Mouse (Mus musculus): Measurements from ENCODE around the gene Gpr84. TPM values are rescaled to one million over a fixed set of nuclear protein-coding genes. Genes with fewer than 3 reads are reported as not detected.

The Gpr84 gene
- polyA plus RNA-seq, 1 experiment from 2014 or later = 0.26 TPM

- peaks cover 4% of the 10 kb centered on the region; the same call in 1 of the 2 replicates for H3K36me3 ChIP-seq (ENCODE audit: control insufficient read depth, insufficient read depth, low read length)
- H3K4me2 ChIP-seq (ENCODE audit: low read length) = peak overlapping the region; percentile 52
- peak overlapping the region; percentile 42; the same call in 1 of the 2 replicates for H3K9ac ChIP-seq (replicated peaks; ENCODE audit: low read length)
- no peak overlapping the region for H3K4me3 ChIP-seq (replicated peaks; ENCODE audit: low read depth, low read length)
- no peaks in the 10 kb centered on the region for H3K27me3 ChIP-seq (ENCODE audit: control insufficient read depth, insufficient read depth, low read length)
- H3K27ac ChIP-seq (replicated peaks; ENCODE audit: low read depth, low read length) = peak overlapping the region; percentile 98
- H3K9me3 ChIP-seq (ENCODE audit: control insufficient read depth, low read length) = no peaks in the 10 kb centered on the region
- ATAC-seq (ENCODE audit: low FRiP score, low TSS enrichment) (no peak), DNase-seq (no peak)
- 0% methylated on average over 2 of the region's 2 CpGs for WGBS
- H3K4me1 ChIP-seq (ENCODE audit: control insufficient read depth, insufficient read depth, low read length) = peaks cover 88% of the 10 kb centered on the region
These were observed 9.9 kb downstream of the Gpr84 start for GRCm38 (mm10) chr15:103300560-103300959.

DNA sequence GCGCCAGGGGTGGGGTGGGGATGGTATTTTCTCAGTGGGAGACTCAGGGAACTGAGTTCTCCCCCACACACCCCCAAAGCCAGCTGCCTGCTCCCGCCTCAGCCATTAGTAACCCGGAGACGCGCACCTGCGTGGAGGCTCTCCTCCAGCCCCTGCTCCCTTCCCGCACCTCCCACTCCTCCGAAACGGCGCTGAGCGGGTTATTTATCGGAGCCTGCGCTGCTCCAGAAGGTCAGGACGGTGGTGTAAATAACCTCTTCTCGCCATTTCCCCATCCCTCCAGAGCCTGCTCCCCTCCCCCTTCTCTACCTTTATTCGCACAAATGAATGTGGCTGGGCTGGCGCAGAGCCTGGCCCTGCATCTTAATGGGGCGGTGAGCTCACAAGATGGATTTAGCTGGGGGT lies 10.3 kb downstream of the Gpr84 start:
- WGBS = under 1% methylated on average over 18 of the region's 18 CpGs
- H3K27me3 ChIP-seq (ENCODE audit: control insufficient read depth, insufficient read depth, low read length) = no peaks in the 10 kb centered on the region
- H3K9ac ChIP-seq (replicated peaks; ENCODE audit: low read length) = peak overlapping the region; percentile 42
- H3K4me2 ChIP-seq (ENCODE audit: low read length) = peak overlapping the region; percentile 52
- peak overlapping the region; percentile 16; the same call in 1 of the 2 replicates for H3K4me3 ChIP-seq (replicated peaks; ENCODE audit: low read depth, low read length)
- peak; percentile 92 for DNase-seq
- peak overlapping the region; percentile 98 for H3K27ac ChIP-seq (replicated peaks; ENCODE audit: low read depth, low read length)
- H3K9me3 ChIP-seq (ENCODE audit: control insufficient read depth, low read length) = no peaks in the 10 kb centered on the region
- peaks cover 4% of the 10 kb centered on the region; the same call in 1 of the 2 replicates for H3K36me3 ChIP-seq (ENCODE audit: control insufficient read depth, insufficient read depth, low read length)
- peaks cover 87% of the 10 kb centered on the region for H3K4me1 ChIP-seq (ENCODE audit: control insufficient read depth, insufficient read depth, low read length)
- peak; percentile 66 for ATAC-seq (ENCODE audit: low FRiP score, low TSS enrichment)

DNA sequence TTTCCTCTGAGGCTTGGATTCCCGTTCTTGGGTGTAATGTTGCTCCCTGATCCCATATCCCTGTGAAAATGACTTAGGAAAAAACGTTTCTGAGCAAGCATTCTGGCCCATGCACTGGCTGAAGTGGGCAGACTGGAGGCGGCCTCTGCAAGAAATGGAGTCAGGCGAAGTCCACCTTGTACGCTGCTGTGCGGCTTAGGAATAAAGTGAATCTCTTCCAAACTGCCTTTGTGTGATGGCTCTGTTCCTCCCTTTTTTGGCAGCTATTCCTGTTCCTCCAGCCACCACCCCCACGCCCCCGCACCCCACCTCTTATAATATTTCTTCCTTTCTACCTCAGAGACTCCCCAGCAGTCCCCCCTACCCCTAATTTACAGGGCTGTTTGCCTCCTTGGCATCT lies 10.8 kb downstream of the Gpr84 start:
- H3K27me3 ChIP-seq (ENCODE audit: control insufficient read depth, insufficient read depth, low read length) = no peaks in the 10 kb centered on the region
- H3K36me3 ChIP-seq (ENCODE audit: control insufficient read depth, insufficient read depth, low read length) = peaks cover 6% of the 10 kb centered on the region
- DNase-seq = peak; percentile 68
- H3K4me1 ChIP-seq (ENCODE audit: control insufficient read depth, insufficient read depth, low read length) = peaks cover 85% of the 10 kb centered on the region
- WGBS = 11% methylated on average over 8 of the region's 8 CpGs
- H3K9me3 ChIP-seq (ENCODE audit: control insufficient read depth, low read length) = no peaks in the 10 kb centered on the region
- peak overlapping the region; percentile 16; the same call in 1 of the 2 replicates for H3K4me3 ChIP-seq (replicated peaks; ENCODE audit: low read depth, low read length)
- peak overlapping the region; percentile 52 for H3K4me2 ChIP-seq (ENCODE audit: low read length)
- H3K9ac ChIP-seq (replicated peaks; ENCODE audit: low read length) = peak overlapping the region; percentile 42
- 0 out of 2 replicates have a peak, but pooled peaks have one; percentile 3 for ATAC-seq (ENCODE audit: low FRiP score, low TSS enrichment)
- peak overlapping the region; percentile 98 for H3K27ac ChIP-seq (replicated peaks; ENCODE audit: low read depth, low read length)

GRCm38 (mm10) chr15:103298861-103299616 lies 11.4 kb downstream of the Gpr84 start:
- peak overlapping the region; percentile 42 for H3K9ac ChIP-seq (replicated peaks; ENCODE audit: low read length)
- 0 out of 2 replicates have a peak overlapping the region, but pooled peaks have one; percentile 16 for H3K4me3 ChIP-seq (replicated peaks; ENCODE audit: low read depth, low read length)
- peak overlapping the region; percentile 52 for H3K4me2 ChIP-seq (ENCODE audit: low read length)
- DNase-seq = no peak
- H3K4me1 ChIP-seq (ENCODE audit: control insufficient read depth, insufficient read depth, low read length) = peaks cover 79% of the 10 kb centered on the region
- H3K9me3 ChIP-seq (ENCODE audit: control insufficient read depth, low read length) = no peaks in the 10 kb centered on the region
- 76% methylated on average over 5 of the region's 5 CpGs for WGBS
- peak overlapping the region; percentile 98 for H3K27ac ChIP-seq (replicated peaks; ENCODE audit: low read depth, low read length)
- peaks cover 6% of the 10 kb centered on the region for H3K36me3 ChIP-seq (ENCODE audit: control insufficient read depth, insufficient read depth, low read length)
- ATAC-seq (ENCODE audit: low FRiP score, low TSS enrichment) = no peak
- no peaks in the 10 kb centered on the region for H3K27me3 ChIP-seq (ENCODE audit: control insufficient read depth, insufficient read depth, low read length)

- WGBS = 45% methylated on average over 3 of the region's 3 CpGs
- Histone ChIP-seq H3K4me1 (ENCODE audit: control insufficient read depth, insufficient read depth, low read length) (peaks cover 69% of the 10 kb centered on the region), H3K36me3 (ENCODE audit: control insufficient read depth, insufficient read depth, low read length) (peaks cover 11% of the 10 kb centered on the region), H3K4me3 (replicated peaks; ENCODE audit: low read depth, low read length) (no peak overlapping the region), H3K9ac (replicated peaks; ENCODE audit: low read length) (0 out of 2 replicates have a peak overlapping the region, but pooled peaks have one; percentile 13), H3K9me3 (ENCODE audit: control insufficient read depth, low read length) (no peaks in the 10 kb centered on the region), H3K27ac (replicated peaks; ENCODE audit: low read depth, low read length) (peak overlapping the region; percentile 98), H3K4me2 (ENCODE audit: low read length) (no peak overlapping the region), H3K27me3 (ENCODE audit: control insufficient read depth, insufficient read depth, low read length) (no peaks in the 10 kb centered on the region)
- ATAC-seq (ENCODE audit: low FRiP score, low TSS enrichment) = no peak
- DNase-seq = no peak
These were observed 12.4 kb downstream of the Gpr84 start for GRCm38 (mm10) chr15:103298026-103298425.

DNA sequence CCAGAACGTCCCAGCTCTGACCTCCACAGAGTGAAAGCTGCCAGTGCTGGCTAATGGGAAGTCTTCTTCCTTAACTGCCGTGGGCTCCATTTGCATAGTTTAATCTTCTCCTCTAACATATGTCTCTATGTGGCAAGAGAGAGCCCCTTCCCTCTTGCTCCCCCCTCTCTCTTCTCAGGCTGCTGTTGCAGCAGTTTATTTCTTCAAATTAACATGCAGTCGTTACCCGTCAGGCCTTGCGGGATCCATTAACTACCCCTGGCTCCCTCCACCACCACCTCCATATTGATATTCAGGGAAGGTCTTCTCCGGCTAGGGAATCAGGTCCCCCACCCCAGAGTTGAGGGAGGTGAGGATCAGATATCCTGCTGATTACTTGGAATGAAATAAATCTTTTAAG lies 13.1 kb downstream of the Gpr84 start:
- no peak overlapping the region for H3K4me3 ChIP-seq (replicated peaks; ENCODE audit: low read depth, low read length)
- H3K9ac ChIP-seq (replicated peaks; ENCODE audit: low read length) = no peak overlapping the region
- ATAC-seq (ENCODE audit: low FRiP score, low TSS enrichment) = no peak
- H3K4me1 ChIP-seq (ENCODE audit: control insufficient read depth, insufficient read depth, low read length) = peaks cover 62% of the 10 kb centered on the region
- peak overlapping the region; percentile 98 for H3K27ac ChIP-seq (replicated peaks; ENCODE audit: low read depth, low read length)
- 37% methylated on average over 6 of the region's 6 CpGs for WGBS
- no peaks in the 10 kb centered on the region for H3K27me3 ChIP-seq (ENCODE audit: control insufficient read depth, insufficient read depth, low read length)
- peak; percentile 60 for DNase-seq
- peaks cover 18% of the 10 kb centered on the region for H3K36me3 ChIP-seq (ENCODE audit: control insufficient read depth, insufficient read depth, low read length)
- H3K9me3 ChIP-seq (ENCODE audit: control insufficient read depth, low read length) = no peaks in the 10 kb centered on the region
- no peak overlapping the region for H3K4me2 ChIP-seq (ENCODE audit: low read length)

DNA sequence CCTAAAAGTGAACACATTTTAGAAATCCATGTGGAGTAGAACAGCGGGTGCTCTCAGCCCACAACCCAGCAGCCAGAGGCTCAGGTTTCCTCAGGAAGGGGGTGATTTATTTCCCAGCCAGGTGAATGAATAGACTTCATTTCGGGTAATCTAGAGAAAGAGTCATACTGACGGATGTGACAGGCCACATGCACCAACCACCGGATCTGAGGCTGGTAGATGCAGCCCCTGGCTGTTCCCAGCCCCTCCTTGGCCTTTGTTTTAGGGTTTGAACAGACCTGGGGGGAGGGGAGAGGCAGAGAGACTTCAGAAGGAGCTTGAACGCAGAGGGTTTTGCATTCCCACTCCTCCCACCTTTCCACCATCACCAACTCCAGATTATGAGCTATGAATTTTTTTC lies 14.6 kb downstream of the Gpr84 start:
- H3K36me3 ChIP-seq (ENCODE audit: control insufficient read depth, insufficient read depth, low read length) = peaks cover 32% of the 10 kb centered on the region
- DNase-seq (no peak), ATAC-seq (ENCODE audit: low FRiP score, low TSS enrichment) (no peak)
- 10% methylated on average over 5 of the region's 5 CpGs for WGBS
- peaks cover 48% of the 10 kb centered on the region for H3K4me1 ChIP-seq (ENCODE audit: control insufficient read depth, insufficient read depth, low read length)
- H3K27me3 ChIP-seq (ENCODE audit: control insufficient read depth, insufficient read depth, low read length) = no peaks in the 10 kb centered on the region
- H3K9ac ChIP-seq (replicated peaks; ENCODE audit: low read length) = no peak overlapping the region
- no peak overlapping the region for H3K4me3 ChIP-seq (replicated peaks; ENCODE audit: low read depth, low read length)
- H3K4me2 ChIP-seq (ENCODE audit: low read length) = no peak overlapping the region
- no peaks in the 10 kb centered on the region for H3K9me3 ChIP-seq (ENCODE audit: control insufficient read depth, low read length)
- H3K27ac ChIP-seq (replicated peaks; ENCODE audit: low read depth, low read length) = peak overlapping the region; percentile 98; the same call in 1 of the 2 replicates

DNA sequence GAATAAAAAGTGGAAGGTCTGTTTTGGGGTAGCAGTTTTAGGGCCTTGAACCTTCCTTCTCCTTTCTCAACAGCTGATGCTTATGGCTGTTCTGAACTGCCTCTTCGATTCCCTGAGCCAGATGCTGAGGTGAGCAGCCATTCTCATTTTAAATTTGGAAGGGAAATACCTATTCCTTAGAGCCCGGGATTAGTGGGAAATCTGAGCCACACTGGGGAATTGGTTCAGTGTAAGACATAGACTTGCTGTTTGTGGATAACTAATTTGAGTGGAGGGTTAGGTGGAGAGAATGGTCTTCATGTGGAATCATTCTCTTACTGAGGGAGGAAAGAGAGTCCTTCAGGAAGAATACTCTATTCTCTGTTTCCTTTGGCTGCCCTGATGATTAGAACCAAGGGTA lies 15.8 kb downstream of the Gpr84 start:
- DNase-seq (no peak), ATAC-seq (ENCODE audit: low FRiP score, low TSS enrichment) (no peak)
- H3K4me1 ChIP-seq (ENCODE audit: control insufficient read depth, insufficient read depth, low read length) = peaks cover 40% of the 10 kb centered on the region
- no peak overlapping the region for H3K4me3 ChIP-seq (replicated peaks; ENCODE audit: low read depth, low read length)
- 81% methylated on average over 2 of the region's 2 CpGs for WGBS
- peaks cover 40% of the 10 kb centered on the region for H3K36me3 ChIP-seq (ENCODE audit: control insufficient read depth, insufficient read depth, low read length)
- no peak overlapping the region for H3K4me2 ChIP-seq (ENCODE audit: low read length)
- no peak overlapping the region for H3K27ac ChIP-seq (replicated peaks; ENCODE audit: low read depth, low read length)
- H3K9ac ChIP-seq (replicated peaks; ENCODE audit: low read length) = no peak overlapping the region
- H3K27me3 ChIP-seq (ENCODE audit: control insufficient read depth, insufficient read depth, low read length) = no peaks in the 10 kb centered on the region
- no peaks in the 10 kb centered on the region for H3K9me3 ChIP-seq (ENCODE audit: control insufficient read depth, low read length)

GRCm38 (mm10) chr15:103293375-103293774 lies 17.0 kb downstream of the Gpr84 start:
- Histone ChIP-seq H3K4me1 (ENCODE audit: control insufficient read depth, insufficient read depth, low read length) (peaks cover 30% of the 10 kb centered on the region), H3K36me3 (ENCODE audit: control insufficient read depth, insufficient read depth, low read length) (peaks cover 50% of the 10 kb centered on the region), H3K4me3 (replicated peaks; ENCODE audit: low read depth, low read length) (no peak overlapping the region), H3K27me3 (ENCODE audit: control insufficient read depth, insufficient read depth, low read length) (no peaks in the 10 kb centered on the region), H3K9ac (replicated peaks; ENCODE audit: low read length) (no peak overlapping the region), H3K4me2 (ENCODE audit: low read length) (no peak overlapping the region), H3K9me3 (ENCODE audit: control insufficient read depth, low read length) (no peaks in the 10 kb centered on the region), H3K27ac (replicated peaks; ENCODE audit: low read depth, low read length) (no peak overlapping the region)
- ATAC-seq (ENCODE audit: low FRiP score, low TSS enrichment) (no peak), DNase-seq (no peak)
- 100% methylated on average over 2 of the region's 2 CpGs for WGBS

Data from midbrain, embryonic 14.5 days (tissue).